Mouse (Mus musculus) forelimb bud, embryonic 11.5 days (tissue): ENCODE measurements around the gene Ankrd23.

Experiments
- DNase-seq: peaks from one replicate; pipeline ENCODE4 v3.0.0-alpha.2; 2012; ENCODE audit warnings: low read depth, low spot score

Gene Ankrd23

GRCm38 (mm10) chr1:36522210-36522609 is 14.5 kb downstream of the Ankrd23 start:
- no peak for DNase-seq

GRCm38 (mm10) chr1:36519626-36520025 is 17.1 kb downstream of the Ankrd23 start:
- no peak for DNase-seq

- no peak for DNase-seq
Measured at GRCm38 (mm10) chr1:36518259-36518658, 18.4 kb downstream of the Ankrd23 start.

GRCm38 (mm10) chr1:36513718-36514117 is 23.0 kb downstream of the Ankrd23 start:
- peak; percentile 29 for DNase-seq

- no peak for DNase-seq
Measured at GRCm38 (mm10) chr1:36513310-36513709, 23.4 kb downstream of the Ankrd23 start.

- no peak for DNase-seq
Measured at GRCm38 (mm10) chr1:36512966-36513280, 23.8 kb downstream of the Ankrd23 start.

GRCm38 (mm10) chr1:36512089-36512965 is 24.4 kb downstream of the Ankrd23 start:
- DNase-seq: peak; percentile 33

- DNase-seq: peak; percentile 96
Measured at GRCm38 (mm10) chr1:36511289-36512021, 25.2 kb downstream of the Ankrd23 start, which contains the start of gene Cnnm3. TSS of gene Cnnm3 (plus strand) at chr1:36511867.

- no peak for DNase-seq
Measured at GRCm38 (mm10) chr1:36508238-36508637, 28.4 kb downstream of the Ankrd23 start.

GRCm38 (mm10) chr1:36501261-36501660 is 35.4 kb downstream of the Ankrd23 start:
- peak; percentile 80 for DNase-seq

GRCm38 (mm10) chr1:36497312-36497711 is 39.4 kb downstream of the Ankrd23 start:
- DNase-seq: no peak

- DNase-seq: no peak
Measured at GRCm38 (mm10) chr1:36496719-36497118, 40.0 kb downstream of the Ankrd23 start.

- DNase-seq: peak; percentile 21
Measured at GRCm38 (mm10) chr1:36493299-36493698, 43.4 kb downstream of the Ankrd23 start.

- DNase-seq: peak; percentile 31
Measured at GRCm38 (mm10) chr1:36492416-36493139, 44.1 kb downstream of the Ankrd23 start.

- DNase-seq: no peak
Measured at GRCm38 (mm10) chr1:36489661-36490060, 47.0 kb downstream of the Ankrd23 start.

- no peak for DNase-seq
Measured at GRCm38 (mm10) chr1:36487111-36487510, 49.6 kb downstream of the Ankrd23 start.

- DNase-seq: no peak
Measured at GRCm38 (mm10) chr1:36485080-36485479, 51.6 kb downstream of the Ankrd23 start.

GRCm38 (mm10) chr1:36483825-36484224 is 52.9 kb downstream of the Ankrd23 start:
- no peak for DNase-seq
